Mouse (Mus musculus) cerebellum, adult 9-11 months (tissue): Measurements from ENCODE around the gene Ppif.

Experiments
- DNase-seq: peaks from one replicate; pipeline ENCODE4 v3.0.0; 2022

Gene Ppif

DNA sequence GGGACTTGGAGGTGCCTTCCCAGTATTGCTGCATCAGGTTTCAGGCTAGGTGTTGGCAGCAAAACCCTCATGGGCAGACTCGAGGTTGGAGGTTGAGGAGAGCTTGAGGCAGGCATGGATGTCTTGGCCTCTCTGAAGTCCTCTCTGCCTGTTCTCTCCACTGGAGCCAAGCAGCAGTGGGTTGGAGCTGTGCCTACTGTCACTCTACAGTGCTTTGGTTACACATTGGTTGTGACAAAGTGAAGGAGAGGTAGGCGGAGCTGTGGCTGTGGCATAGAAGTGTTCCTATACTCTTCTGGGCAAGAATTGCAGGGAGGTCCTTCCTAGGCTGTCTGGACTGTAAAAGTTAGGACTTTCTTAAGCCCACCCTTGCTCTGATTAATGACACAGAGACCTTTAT is 2.4 kb downstream of the Ppif start:
- DNase-seq = no peak

DNA sequence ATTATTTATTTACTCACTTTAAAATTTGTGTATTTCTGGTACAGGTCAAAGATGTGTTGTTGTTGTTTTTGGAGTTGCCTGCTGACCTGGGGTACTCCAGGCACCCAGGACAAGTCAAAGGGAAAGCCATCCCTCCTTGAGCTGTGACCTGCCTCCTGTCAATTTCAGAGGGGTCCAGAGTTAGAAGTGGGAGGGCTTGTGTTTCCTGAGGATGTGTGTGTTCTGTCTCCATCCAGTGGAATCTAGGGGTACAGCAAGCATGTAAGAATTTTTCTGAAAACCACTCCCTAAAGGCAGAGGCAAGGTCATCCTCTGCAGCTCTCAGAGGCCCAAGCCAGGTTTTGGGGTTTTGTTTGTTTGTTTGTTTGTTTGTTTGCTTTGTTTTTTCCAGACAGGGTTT is 8.0 kb downstream of the Ppif start:
- DNase-seq = no peak

DNA sequence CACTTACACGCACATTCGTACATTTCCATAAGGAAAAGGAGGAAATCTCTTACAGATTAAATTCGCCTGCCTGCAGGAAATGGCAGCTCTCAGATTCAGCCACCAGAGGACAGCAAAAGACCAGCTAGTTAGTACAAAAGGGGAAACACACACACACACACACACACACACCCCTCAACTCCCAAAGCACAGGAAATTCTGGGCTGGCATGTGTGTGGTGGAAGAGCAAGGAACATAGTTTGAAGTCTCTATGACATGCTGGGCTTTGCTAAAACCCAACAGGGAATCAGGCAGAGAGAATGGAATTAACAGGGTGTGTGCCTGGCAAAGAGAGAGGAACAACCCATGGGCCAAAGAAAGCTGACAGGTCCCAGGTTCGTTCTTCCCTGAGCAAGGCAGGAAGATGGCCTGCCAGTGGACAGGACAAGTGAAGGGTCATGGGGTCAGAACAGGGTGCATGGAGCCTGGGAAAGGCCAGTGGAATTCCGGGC is 13.8 kb downstream of the Ppif start:
- no peak for DNase-seq

DNA sequence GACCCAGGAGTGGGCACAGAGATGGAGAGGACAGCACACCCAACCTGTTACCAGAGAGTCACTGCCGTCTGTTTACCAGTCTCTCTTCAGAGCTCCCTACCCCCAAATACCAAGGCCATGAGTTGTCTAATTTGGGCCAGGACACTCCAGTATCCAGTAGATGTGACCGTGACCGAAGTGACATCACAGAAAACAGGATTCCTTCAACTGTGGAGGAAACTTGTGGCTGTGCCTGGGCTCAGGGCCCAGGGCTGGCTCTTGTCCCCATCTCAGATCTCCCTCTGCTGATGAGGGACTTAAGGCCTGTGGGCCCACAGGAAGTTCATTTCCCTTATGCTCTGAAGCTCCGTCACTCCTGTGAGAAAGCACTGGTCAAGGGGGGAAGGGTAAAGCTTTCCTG is 14.5 kb downstream of the Ppif start:
- no peak for DNase-seq

DNA sequence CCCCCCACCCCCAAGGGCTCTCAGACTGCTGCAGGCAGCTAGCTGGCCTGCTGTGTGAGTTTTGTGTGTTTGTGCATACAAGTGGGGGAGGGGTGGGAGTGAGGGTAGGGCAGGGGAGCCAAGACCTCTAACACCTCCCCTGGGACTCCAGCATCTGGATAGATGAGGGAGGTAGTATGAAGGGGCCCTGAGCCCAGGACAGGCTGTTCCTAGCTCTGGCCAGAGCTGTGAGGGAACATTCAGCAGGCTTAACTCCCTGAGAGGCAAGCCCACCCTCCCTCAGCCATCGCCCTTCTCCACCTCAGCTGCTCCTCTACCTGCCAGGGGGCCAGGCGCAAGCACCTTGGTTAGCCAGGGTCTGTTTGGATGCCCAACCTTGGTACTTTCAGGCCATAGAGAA is 15.0 kb downstream of the Ppif start:
- no peak for DNase-seq

DNA sequence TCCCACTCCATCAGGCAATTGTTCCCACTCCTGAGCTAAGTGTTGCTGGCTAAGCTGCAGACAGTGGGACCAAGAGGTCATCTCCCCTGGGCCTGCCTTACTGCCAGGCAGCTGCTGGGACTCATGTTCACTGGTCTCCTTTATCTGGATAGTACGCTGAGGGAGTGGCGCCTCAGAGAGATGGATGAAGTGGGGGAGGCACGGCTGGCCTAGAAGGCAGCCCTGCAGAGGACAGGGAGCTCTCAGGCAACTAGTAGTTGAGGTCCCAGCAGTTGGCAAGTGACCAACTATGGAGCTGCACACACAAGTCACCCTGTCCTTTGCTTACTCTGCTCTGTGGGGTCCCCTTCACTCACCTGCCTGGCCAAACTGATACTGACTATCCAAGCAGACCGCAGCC is 16.1 kb downstream of the Ppif start:
- no peak for DNase-seq

DNA sequence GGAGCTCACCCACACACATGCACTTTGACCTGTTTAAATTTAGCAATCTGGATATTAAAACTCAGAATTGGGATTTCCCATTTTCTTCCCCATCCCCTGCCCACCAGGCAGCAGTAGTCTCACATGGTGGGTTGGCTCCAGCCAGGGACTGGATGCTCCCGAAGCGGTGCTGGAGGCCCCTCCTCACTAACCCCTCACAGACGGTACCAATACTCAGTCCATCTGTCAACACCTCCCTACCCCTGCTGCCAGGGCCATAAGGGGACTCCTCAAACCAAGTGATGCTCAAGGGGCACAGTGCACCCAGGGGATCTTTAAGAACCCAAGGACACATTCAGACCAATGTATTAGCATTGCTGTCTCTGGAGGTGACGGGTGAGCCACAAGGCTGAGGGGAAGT is 16.7 kb downstream of the Ppif start:
- no peak for DNase-seq

DNA sequence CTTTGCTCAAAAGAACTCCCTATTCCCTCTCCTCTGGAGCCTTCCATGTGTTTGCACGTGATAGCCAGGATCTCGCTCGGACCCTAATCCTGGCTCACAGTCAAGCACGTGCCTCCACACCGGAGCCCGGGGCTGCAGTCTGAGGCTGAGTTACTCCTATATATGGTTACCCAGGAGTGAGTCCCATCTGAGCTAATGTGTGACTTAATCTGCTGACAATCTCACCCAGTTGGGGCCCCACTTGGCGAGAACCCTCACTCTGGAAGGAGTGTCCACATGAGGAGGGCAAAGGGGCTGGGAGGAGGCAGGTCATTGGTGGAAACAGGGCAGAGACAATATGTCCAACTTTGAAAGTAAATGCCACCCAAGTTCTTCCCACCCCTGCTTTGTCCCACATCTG is 17.2 kb downstream of the Ppif start:
- no peak for DNase-seq

DNA sequence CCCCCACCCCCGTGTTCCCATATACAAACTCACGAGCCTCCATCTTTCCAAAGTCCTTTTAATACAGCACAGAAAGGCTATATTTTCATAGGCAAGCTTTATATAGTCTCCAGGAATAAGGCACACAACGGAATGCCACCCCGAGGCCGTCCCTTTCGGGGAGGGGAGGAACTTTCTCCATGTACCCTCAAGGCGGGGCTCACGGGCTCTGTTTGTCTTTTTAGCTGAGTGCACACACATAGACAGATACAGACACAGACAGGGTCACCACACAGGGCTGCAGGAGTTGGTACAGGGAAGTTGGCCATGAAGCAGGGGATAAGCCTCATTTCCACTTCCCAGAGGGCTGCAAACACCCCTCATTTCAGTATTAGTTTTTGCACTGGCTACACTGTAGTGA is 17.6 kb downstream of the Ppif start:
- DNase-seq = no peak

DNA sequence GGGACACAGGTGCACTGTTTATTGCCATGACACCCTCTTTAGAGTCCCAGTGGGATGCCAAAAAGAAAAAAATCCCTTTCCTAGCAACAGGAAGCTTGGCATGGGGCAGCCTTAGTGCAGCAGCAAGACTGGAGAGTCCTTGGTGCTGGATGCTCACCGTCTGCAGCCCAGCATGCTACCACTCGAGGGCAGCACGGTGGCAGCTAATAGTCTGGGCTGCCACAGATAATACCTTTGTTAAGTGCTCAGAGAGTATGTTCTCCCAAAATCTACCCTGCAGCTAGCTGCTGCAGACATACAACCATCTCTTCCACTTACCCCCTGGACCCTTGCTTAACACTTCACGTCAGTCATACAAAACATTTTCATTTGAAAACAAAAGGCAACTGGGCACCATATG is 19.5 kb downstream of the Ppif start:
- DNase-seq = no peak

DNA sequence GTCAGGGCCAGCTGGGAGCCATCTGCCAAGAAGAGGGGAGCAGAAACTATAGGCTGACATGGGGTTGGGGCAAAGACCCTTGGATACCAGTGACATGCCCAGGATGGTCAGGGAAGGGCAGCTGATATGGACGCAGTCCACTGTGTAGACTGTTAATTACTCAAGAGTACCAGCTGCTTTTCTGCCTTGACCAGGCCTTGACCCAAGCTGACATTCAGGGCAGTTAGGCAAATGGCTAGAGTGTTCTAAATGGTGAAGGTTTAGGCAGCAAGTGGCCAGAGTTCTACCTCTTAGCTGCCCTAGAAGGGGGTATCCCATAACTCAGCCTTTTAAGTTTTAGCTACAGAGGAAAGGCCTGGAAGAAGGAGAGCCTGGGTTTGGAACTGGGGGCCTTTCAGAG is 22.6 kb downstream of the Ppif start:
- DNase-seq = no peak

DNA sequence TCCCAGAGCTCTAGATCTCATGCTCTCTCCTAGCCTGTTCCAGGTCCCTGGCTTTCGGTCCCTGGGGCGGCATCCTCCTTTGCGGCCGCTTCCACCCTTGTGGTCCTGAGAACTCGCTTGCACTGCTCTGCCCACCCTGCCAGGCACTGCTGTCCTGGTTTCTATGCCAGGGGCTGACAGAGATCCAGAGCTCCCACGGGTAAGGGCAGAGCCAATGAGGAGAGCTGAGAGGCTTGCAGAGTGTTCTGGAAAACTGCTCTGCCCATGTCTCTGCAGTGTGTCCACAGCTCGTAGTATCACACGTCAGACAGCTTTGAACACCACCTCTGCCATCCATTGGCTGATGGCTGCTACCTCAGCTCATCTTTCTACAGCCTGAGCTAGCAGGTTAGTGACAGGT is 23.8 kb downstream of the Ppif start:
- no peak for DNase-seq

DNA sequence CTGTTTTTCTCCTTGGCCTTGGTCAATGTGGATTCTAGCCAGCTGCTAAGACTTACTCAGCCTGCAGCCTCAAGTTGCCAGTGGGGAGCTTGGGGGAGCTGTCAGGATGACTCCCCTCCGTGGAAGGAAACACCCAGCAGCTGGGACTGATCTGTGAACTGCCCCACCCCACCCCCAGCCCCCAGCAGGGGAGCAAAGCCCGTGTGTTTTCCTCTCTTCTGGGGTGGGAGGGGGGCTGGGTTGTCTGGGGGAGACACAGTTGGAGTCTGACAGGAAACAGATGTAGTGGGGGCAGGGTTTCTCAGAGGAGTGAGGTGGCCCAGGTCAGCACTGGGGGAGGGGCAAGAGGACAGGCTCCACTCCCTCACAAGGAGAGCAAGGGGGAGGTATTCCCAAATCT is 24.5 kb downstream of the Ppif start:
- no peak for DNase-seq

DNA sequence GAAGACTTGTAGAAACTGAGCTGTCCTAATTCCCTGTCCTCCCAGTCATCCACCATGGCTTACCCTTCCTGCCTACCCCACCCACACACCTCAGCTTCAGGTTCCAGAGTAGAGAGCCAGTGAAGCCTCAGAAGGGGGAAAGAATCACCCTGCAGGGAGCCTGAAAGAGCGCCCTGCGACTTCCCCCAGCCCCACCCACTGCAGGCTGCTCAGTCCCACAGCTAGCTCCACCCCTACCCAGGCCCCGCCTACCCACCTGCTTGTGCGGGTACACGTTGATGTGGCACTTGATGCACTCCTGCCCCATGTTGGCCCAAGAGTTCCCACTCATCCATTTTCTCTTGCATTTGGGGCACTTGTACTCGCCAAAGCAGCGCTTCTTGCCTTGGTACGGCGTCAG is 25.4 kb downstream of the Ppif start:
- DNase-seq = no peak

DNA sequence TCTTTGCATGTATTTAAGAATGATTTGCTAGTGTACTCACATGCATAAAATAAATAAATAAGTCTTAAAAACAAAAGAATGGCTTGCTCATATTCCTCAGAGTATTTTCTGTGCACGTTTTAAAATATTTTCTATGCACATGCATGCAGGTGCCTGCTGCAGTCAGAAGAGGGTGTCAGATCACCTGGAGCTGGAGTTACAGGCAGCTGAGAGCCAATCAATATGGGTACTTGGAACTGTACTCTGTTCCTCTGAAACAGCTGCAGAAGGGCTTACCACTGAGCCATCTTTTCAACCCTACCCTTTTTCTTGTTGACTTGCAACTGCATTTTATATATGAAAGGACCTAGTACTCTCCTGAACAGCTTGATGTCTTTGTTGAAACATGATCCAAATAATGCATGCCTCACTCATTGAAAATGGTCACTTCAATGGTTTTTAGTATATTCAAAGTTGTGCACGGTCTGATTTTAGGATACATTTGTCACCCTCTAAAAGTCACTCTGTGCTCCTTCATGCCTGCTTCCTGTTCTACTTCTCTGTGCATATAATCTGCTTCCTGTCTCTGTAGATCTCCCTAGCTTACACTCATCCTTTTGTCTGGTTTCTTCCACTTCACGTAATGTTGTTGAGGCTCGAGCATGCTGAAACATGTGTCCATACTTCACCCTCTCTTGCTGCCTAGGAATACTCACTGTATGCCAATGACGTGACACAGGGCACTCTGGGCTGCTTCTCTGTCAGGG is 27.2 kb downstream of the Ppif start:
- DNase-seq = no peak

DNA sequence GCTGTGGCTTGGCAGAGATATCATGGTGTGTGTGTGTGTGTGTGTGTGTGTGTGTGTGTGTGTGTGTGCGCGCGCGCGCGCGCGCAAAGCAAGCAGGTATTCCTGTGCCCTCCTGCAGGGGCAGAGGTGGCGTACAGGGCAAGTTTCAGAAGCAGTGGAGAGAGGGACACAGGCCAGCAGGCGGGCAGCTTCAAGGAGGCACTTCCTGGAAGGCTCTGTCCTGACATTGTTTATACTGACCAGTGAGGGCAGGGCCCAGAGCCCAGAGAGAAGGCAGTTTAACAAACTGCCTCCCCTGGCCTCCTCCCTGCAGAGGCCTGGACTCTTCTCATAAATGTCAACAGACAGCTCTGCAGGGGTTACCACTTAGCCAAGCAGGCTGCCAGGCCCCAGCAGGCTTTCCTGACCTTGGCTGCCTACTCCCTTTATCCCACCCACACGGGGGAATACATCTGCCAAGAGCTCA is 31.1 kb downstream of the Ppif start:
- DNase-seq = peak; percentile 62

DNA sequence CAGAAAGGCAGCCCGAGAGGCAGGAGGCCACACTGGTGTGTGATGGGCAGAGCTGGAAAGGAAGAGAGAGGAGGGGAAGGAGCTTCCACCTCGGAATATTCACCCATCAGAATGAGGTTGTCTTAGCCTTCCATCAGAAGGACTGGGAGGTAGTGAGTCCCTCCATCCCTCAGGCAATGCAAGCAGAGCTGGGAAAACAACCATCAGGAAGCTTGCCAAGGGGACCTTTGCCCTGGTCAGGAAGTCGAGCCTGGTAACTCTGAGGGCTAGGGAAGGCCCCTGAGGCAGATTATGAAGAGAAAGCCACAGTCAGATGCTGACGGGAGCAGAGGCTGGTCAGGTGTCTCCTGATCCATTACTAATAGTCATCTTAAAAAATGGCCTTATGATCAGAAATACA is 31.7 kb downstream of the Ppif start:
- no peak for DNase-seq

DNA sequence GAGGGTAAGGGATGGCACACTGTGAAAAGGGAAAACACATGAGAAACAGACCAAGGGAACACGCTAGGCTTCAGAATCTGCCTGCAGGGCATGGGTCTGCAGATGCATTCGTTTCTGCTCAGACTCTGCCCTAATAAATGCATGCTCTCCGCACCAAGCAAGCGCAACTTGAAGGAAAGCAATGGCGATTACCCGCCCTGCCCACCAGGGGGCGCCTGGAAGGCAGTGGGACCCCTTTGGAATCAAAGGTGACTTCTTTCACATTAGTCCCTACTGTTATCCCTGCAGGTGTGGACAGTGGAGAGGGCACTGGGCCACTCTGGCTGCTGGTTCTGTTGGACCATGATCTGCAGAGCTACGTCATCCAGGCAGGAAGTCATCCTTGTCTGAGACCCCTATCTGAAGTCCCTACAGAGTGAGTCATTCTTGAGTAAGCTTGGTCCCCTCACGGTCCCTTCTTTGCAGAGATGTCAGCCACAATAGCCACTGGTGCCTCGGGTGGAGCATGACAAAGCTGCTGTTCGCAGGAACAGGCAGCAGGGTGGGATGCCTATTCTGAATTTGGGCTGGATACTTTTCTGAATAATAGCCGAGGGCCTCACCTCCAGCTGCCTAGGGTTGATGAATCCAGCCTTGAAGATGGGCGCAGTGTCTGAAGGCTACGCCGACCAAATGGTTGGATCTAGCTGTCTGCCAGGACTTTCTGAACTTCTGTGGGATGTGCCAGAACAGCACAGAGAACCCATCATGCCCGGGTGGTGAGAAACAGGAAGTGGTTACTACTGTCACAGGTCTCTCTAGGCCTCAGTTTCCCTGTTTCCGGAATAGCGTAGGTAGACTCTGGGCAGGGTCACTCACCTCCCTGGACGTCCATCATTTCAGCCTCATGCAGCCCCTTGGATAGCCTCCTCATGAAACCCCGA is 32.5 kb downstream of the Ppif start:
- no peak for DNase-seq

DNA sequence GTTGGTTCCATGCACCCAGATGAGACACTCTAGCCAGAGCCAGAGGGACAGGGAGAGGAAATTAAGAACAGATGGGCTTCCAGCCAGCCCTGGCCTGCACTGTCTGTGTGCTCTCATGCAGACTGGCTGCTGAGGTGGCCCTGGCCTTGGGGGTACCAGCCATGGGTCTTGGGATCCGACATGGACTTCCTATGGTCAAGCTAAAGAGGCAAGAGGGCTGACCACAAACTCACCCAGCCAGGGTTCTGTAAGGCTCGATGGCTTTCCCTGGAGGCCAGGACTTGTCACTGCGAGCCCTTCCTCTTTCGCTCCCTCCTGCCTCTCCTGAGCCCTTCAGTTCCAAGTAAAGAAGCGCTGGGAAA is 33.2 kb downstream of the Ppif start:
- DNase-seq = no peak

DNA sequence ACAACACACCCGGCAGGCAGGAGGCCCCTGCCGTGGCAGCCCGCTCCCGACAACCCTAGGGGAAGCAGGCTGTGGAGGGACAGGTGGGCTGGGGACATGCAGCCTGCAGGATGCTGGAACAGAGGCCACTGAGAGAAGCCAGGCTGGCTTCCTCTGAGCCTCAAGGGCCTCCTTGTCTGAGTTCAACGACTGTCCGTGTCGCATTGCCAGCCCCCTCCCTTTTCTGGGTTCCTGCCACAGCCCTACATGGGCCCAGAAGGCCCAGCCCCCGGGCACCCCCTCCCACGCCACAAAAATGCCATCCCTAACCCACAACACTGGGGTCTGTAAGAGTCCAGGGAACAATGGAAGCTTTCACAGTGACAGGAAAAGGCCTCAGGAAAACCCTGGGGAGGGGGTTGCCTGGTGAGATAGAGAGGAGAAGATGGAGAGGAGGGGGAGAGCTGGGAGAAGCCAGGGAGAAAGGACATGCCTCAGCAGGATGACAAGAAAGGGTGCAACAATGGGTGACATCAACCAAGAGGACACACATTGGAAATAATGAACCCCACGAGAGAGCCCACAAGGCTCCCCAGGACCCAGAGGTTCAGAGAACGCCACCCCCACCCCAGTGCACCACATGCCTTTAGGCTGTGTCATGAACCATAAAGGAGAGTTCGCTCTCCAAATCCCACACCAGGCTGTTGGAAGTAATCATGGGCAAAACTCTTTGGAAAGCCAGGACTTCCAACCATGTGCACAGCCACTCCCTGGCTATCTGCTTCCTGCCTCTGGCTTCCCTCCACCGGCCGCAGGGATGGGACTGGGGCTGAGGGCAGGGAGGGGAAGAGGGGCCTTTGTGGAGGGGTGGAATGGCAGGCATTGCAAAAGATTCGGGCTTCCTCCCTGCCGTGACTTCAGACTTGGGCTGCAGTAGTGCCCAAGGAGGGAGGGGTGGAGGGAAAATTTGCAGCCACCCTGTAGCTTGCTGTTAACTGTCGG is 41.1 kb downstream of the Ppif start:
- DNase-seq = peak; percentile 37

DNA sequence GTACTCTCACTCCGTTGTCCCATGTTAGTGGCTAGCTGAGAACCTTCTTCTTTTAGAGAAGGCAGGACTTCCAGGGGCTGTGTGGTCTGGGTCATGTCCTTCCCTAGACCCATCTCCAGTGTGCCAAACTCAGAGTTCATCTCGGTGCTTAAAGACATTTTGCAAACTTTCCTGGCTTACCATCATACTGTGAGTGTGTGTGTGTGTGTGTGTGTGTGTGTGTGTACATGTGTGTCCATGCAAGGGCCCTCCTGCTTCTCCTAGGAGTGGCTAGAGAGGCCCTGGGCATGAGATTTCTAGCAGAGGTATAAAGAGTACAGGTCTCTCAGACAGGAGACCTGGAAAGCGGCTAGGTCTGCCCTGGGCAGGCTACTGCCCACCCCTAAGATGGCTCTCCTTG is 42.2 kb downstream of the Ppif start:
- no peak for DNase-seq

DNA sequence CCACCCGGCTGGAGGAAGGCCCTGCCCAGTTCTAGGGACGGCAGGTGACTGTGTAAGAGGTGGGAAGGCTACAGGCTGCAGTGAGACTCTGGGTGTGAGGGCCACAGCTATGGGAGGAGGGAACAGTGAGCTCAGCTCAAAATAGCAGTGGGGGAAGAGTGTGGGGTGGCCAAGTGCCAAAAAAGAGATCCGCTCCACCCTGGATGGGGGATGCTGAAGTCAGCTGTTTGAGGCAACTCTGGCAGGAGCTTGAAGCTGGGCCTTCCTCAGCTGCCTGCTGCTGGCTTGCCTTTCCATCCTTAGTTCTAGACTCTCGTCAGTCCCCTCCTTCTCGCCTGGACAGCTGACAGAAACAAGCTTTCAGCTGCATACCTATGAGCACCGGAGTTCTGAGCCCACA is 42.6 kb downstream of the Ppif start:
- DNase-seq = peak; percentile 54

DNA sequence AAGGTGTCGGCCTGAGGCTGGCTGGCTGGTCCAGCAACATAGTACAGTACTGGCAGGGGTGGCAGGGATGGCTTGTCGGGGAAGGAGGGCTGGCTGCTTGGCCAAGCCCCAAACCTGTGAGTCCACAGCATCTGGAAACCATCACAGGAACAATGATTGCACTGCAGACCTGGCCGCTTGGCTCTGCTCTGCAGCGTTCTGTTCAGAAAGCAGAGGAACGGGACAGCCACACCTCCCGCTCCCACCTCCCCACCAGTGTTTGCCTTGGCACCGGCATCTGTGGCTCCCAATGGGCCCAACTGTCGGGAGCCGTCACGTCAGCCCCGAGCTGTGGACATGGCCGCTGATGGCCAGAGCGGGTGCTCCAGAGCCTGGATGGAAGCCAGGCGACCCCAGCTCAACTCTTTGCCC is 44.6 kb downstream of the Ppif start:
- DNase-seq = no peak
